Mouse (Mus musculus): ENCODE measurements at regions not wholly inside any gene's neighbourhood (a gene's known extent, or its start where the extent isn't known, plus 50 kb on each side); places are given as distances from the start of the nearest gene placed in this dataset.

DNA sequence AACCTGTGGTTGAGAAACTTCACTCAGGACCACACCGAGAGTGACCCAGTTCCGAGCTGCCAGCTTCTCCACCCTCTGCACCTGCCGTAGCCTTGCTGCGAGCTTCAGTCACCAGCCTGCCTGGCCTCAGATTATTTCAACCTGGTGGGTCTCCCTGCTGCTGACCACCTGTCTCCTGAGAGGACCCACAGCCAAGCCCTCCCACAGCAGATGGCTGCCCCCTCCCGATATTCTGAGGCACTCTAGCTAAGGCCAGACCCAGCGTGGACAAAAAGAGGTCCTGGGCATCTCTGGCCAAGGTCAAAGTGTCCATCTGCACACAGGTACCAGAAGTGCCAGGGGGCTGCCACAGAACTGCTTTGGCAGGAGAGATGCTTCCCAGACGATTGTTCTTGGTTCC lies 162.7 kb upstream of the Ctbp2 start:
- no peak for TF ChIP-seq CTCF (IDR thresholded peaks at IDR 0.05; ENCODE audit: insufficient read depth, low read length)
- TF ChIP-seq POLR2A (IDR thresholded peaks at IDR 0.05; ENCODE audit: borderline replicate concordance, extremely low read depth, low read depth, low read length): no peak
